Mouse (Mus musculus) limb, embryonic 10.5 days (tissue): ENCODE measurements around the gene Bbof1. TPM values are rescaled to one million over a fixed set of nuclear protein-coding genes. Genes with fewer than 3 reads are reported as not detected.

Experiments
- polyA plus RNA-seq: library from polyadenylated mRNA; unstranded; fragments of >200 nt; fragmentation: Nextera tagmentation; extraction: Ambion mirVana; gene quantifications from 2 replicates; pipeline ENCODE4 v1.2.1, GENCODE M21; 2016

Bbof1 gene
- polyA plus RNA-seq, 1 experiment from 2014 or later: 0.36 TPM

Other genes starting within 250 kb of the Bbof1 start
- 9.2 and 10.7 TPM in 2 replicates for gene Elmsan1, start 190.2 kb upstream of the Bbof1 start, polyA plus RNA-seq
- 12.9 and 14.6 TPM in 2 replicates for gene Ptgr2, start 123.8 kb upstream of the Bbof1 start, polyA plus RNA-seq
- gene Zfp410, start 92.2 kb upstream of the Bbof1 start, polyA plus RNA-seq: 106 and 137 TPM in 2 replicates
- 47.0 and 49.4 TPM in 2 replicates for gene Coq6, start 47.4 kb upstream of the Bbof1 start, polyA plus RNA-seq
- 3.7 TPM in 2 replicates for gene Fam161b, start 47.2 kb upstream of the Bbof1 start, polyA plus RNA-seq
- 7.8 and 8.9 TPM in 2 replicates for gene Entpd5, start within 50 bp of the Bbof1 start, polyA plus RNA-seq
- 23.1 and 24.8 TPM in 2 replicates for gene Rnf113a2, start 8.1 kb downstream of the Bbof1 start, polyA plus RNA-seq
- 13.2 and 20.6 TPM in 2 replicates for gene Aldh6a1, start 41.9 kb downstream of the Bbof1 start, polyA plus RNA-seq
- gene Lin52, start 42.4 kb downstream of the Bbof1 start, polyA plus RNA-seq: 25.8 and 29.2 TPM in 2 replicates
- 0.33 TPM in 1 of 2 replicates, not detected in the other for gene Vsx2, start 160.7 kb downstream of the Bbof1 start, polyA plus RNA-seq
- gene Abcd4, start 208.3 kb downstream of the Bbof1 start, polyA plus RNA-seq: 12.3 and 13.5 TPM in 2 replicates
- gene Vrtn, start 231.9 kb downstream of the Bbof1 start, polyA plus RNA-seq: not detected in 2 replicates